Mouse (Mus musculus) thymus, adult 2 months (tissue): ENCODE data around the gene Pde4d. TPM values are rescaled to one million over a fixed set of nuclear protein-coding genes. Genes with fewer than 3 reads are reported as not detected.

Source experiments
- DNase-seq: peaks from one replicate; pipeline ENCODE4 v3.0.0; 2021
- H3K27ac ChIP-seq: fragments of 200-500 bp; 2 replicates; pipeline ENCODE4 v1.5.1; 2012; ENCODE audit warnings: low read length, control low read depth; ENCODE audit not compliant: control insufficient read depth, insufficient read depth
- H3K27me3 ChIP-seq: fragments of 200-500 bp; 2 replicates; pipeline ENCODE4 v1.6.1; 2012; ENCODE audit warnings: mild to moderate bottlenecking, low read length, moderate library complexity, mixed read lengths; ENCODE audit not compliant: control insufficient read depth, insufficient read depth
- H3K36me3 ChIP-seq: fragments of 200-500 bp; 2 replicates; pipeline ENCODE4 v1.6.1; 2012; ENCODE audit warnings: mild to moderate bottlenecking, low read length, moderate library complexity; ENCODE audit not compliant: control insufficient read depth, insufficient read depth
- H3K4me1 ChIP-seq: fragments of 200-500 bp; replicated peaks from 2 replicates; pipeline ENCODE4 v1.6.1; 2012; ENCODE audit warnings: low read length; ENCODE audit not compliant: control insufficient read depth, insufficient read depth
- H3K4me3 ChIP-seq: fragments of 200-500 bp; 2 replicates; pipeline ENCODE4 v1.5.1; 2012; ENCODE audit warnings: mild to moderate bottlenecking, low read length, control low read depth, moderate library complexity; ENCODE audit not compliant: control insufficient read depth, insufficient read depth
- CTCF ChIP-seq: fragments of 200-500 bp; IDR thresholded peaks from 2 replicates; pipeline ENCODE4 v1.5.1; 2012; ENCODE audit warnings: mild to moderate bottlenecking, control low read depth, low read length, moderate library complexity, borderline replicate concordance; ENCODE audit not compliant: control insufficient read depth, poor library complexity, insufficient read depth; ENCODE audit errors: extremely low read depth
- POLR2A ChIP-seq: fragments of 200-500 bp; IDR thresholded peaks from 2 replicates; pipeline ENCODE4 v1.6.1; 2012; ENCODE audit warnings: mild to moderate bottlenecking, low read length, control low read depth, moderate library complexity; ENCODE audit not compliant: control insufficient read depth, poor library complexity, insufficient read depth; ENCODE audit errors: extremely low read depth
- WGBS: fragments of 180-500 bp; shearing (Covaris S2); methylation state at CpG from one replicate; pipeline ENCODE4 v1.1.7; 2018; 5-methylcytosine and 5-hydroxymethylcytosine counted together
- polyA plus RNA-seq: library from polyadenylated mRNA; depleted of rRNA; stranded (reverse); fragments of >200 nt; gene quantifications from 2 replicates; pipeline ENCODE4 v1.2.3, GENCODE M21; 2012

Pde4d gene
- polyA plus RNA-seq, 1 experiment: 35.2 TPM

- Histone ChIP-seq H3K36me3 (no peaks in the 10 kb centered on the region), H3K4me1 (no peaks in the 10 kb centered on the region), H3K4me3 (no peak overlapping the region), H3K27me3 (no peaks in the 10 kb centered on the region), H3K27ac (no peak overlapping the region)
- TF ChIP-seq CTCF: no peak
- TF ChIP-seq POLR2A: no peak
- no peak for DNase-seq
- 90% methylated on average over 4 of the region's 4 CpGs for WGBS
Observed at GRCm38 (mm10) chr13:109290922-109291321, 841.2 kb downstream of the Pde4d start.

DNA sequence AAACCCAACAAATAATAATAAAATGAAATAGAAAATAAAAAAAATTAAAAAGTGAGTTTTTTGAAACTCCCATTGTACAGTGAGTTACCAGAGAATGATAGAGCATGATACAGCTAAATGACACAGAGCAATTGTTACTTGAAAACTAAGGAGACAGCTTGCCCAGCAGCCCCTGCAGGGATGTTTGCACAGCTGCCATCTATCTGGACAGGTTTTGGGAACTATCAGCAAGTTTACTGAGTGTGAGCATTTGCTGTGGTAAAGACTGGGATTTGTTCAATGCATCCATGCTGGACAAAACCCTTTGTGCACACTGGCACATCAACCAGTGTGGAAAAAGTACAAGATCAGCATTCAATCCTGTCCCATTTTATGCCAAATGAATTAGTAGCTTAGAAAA is 843.3 kb downstream of the Pde4d start:
- no peak for DNase-seq
- Histone ChIP-seq H3K36me3 (no peaks in the 10 kb centered on the region), H3K27ac (no peak overlapping the region), H3K4me1 (no peaks in the 10 kb centered on the region), H3K4me3 (no peak overlapping the region), H3K27me3 (no peaks in the 10 kb centered on the region)
- TF ChIP-seq POLR2A (no peak), CTCF (no peak)

- 68% methylated on average over 3 of the region's 3 CpGs for WGBS
- no peak overlapping the region for H3K4me3 ChIP-seq
- TF ChIP-seq POLR2A (no peak), CTCF (no peak)
- H3K36me3 ChIP-seq: no peaks in the 10 kb centered on the region
- H3K4me1 ChIP-seq: no peaks in the 10 kb centered on the region
- H3K27me3 ChIP-seq: no peaks in the 10 kb centered on the region
- no peak for DNase-seq
- H3K27ac ChIP-seq: no peak overlapping the region
Observed at GRCm38 (mm10) chr13:109296347-109297037, 846.7 kb downstream of the Pde4d start.

GRCm38 (mm10) chr13:109298852-109299251 is 849.1 kb downstream of the Pde4d start:
- H3K27ac ChIP-seq: no peak overlapping the region
- no peak overlapping the region for H3K4me3 ChIP-seq
- no peaks in the 10 kb centered on the region for H3K27me3 ChIP-seq
- DNase-seq: no peak
- TF ChIP-seq POLR2A (no peak), CTCF (no peak)
- no peaks in the 10 kb centered on the region for H3K4me1 ChIP-seq
- WGBS: 22% methylated on average over 7 of the region's 7 CpGs
- H3K36me3 ChIP-seq: no peaks in the 10 kb centered on the region

- no peak for TF ChIP-seq POLR2A
- no peak for TF ChIP-seq CTCF
- H3K4me3 ChIP-seq: no peak overlapping the region
- H3K4me1 ChIP-seq: no peaks in the 10 kb centered on the region
- WGBS: 95% methylated on average over 12 of the region's 12 CpGs
- no peaks in the 10 kb centered on the region for H3K36me3 ChIP-seq
- no peak for DNase-seq
- H3K27me3 ChIP-seq: no peaks in the 10 kb centered on the region
- H3K27ac ChIP-seq: no peak overlapping the region
Observed at GRCm38 (mm10) chr13:109299511-109300250, 849.9 kb downstream of the Pde4d start.

DNA sequence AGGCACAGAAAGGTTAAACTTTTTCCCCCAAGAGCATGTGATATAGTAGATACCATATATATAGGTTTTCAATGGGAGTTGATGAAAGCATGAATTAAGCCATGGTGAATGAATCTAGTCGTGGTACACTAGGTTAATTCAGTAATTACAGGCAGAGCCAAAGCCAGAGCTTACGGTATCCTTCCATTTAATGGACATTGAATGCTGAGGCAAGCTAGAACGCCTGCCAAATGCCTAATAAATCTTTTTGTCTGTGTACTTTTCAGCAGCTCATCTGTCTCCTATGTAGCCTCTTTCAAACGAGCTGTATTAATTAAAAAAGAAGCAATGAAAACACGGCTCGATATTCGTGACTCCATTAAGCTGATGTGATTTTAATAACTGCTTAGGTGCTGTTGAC is 862.8 kb downstream of the Pde4d start:
- 88% methylated on average over 7 of the region's 7 CpGs for WGBS
- Histone ChIP-seq H3K4me1 (no peaks in the 10 kb centered on the region), H3K27ac (no peak overlapping the region), H3K36me3 (no peaks in the 10 kb centered on the region), H3K27me3 (no peaks in the 10 kb centered on the region), H3K4me3 (no peak overlapping the region)
- no peak for DNase-seq
- TF ChIP-seq CTCF (no peak), POLR2A (no peak)
